Mouse (Mus musculus) inflammation-experienced regulatory T-cells, adult 16 weeks (primary cell): ENCODE results near the gene Spata33. TPM values are rescaled to one million over a fixed set of nuclear protein-coding genes. Genes with fewer than 3 reads are reported as not detected.

Experiments used
- polyA plus RNA-seq: library from polyadenylated mRNA; unstranded; fragments of 100-300 nt; shearing (Covaris generic); gene quantifications from one replicate; pipeline ENCODE4 v1.2.1, GENCODE M21; 2017

Spata33 gene
- not detected for polyA plus RNA-seq

GRCm38 (mm10) chr8:123212321-123213117 lies at the start of gene Spata33, which contains the start of gene Chmp1a:
Spata33 (plus strand) TSS chr8:123212832.
Chmp1a (minus strand) TSS chr8:123212763.

DNA sequence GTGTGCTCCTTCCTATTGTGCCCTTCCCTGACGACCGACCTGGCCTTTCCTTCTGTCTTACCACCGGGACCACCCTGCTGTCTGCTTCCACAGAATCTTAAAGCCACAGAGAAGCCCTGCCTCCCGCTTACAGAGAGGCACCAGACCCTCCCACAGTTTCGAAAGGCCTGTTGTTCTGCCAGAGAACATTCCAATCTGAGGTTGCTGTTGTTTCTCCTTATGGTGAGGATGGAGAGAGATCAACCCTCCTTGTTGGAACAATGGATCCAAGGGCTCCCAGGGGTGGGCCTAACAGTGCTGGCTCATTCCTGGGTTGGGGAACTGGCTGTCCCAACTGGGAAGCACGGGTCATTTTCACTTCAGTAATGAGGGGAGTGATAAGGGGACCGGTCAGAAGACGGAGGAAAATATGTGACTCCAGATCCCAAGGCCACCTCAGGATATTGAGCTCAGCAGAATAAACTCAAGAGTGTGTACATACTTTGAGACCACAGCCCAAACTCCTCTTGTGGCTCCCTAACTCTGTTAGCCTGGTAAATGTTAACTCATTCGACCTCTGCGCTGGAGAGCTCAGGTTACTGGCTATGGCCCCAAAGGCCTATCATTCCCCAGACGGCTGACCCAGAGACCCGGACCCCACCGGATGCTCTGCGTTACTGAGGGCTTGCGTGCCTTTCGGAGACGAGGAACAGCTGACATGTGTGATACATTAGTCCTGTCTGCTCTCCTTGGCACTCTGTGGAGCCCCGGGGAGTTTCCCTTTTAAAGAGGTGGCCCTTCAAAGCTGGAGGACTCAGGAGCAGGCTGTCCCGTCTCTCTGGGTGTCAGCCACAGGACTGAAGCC lies 26.8 kb upstream of the Spata33 start, which contains the start of gene Dpep1:
Gene Dpep1, plus strand, starts transcription at position 677 of the 844 bp plus-strand sequence.

GRCm38 (mm10) chr8:123224278-123225266 lies 11.9 kb downstream of the Spata33 start, which contains the start of gene Cdk10:
Cdk10 (plus strand) TSS chr8:123224842.

DNA sequence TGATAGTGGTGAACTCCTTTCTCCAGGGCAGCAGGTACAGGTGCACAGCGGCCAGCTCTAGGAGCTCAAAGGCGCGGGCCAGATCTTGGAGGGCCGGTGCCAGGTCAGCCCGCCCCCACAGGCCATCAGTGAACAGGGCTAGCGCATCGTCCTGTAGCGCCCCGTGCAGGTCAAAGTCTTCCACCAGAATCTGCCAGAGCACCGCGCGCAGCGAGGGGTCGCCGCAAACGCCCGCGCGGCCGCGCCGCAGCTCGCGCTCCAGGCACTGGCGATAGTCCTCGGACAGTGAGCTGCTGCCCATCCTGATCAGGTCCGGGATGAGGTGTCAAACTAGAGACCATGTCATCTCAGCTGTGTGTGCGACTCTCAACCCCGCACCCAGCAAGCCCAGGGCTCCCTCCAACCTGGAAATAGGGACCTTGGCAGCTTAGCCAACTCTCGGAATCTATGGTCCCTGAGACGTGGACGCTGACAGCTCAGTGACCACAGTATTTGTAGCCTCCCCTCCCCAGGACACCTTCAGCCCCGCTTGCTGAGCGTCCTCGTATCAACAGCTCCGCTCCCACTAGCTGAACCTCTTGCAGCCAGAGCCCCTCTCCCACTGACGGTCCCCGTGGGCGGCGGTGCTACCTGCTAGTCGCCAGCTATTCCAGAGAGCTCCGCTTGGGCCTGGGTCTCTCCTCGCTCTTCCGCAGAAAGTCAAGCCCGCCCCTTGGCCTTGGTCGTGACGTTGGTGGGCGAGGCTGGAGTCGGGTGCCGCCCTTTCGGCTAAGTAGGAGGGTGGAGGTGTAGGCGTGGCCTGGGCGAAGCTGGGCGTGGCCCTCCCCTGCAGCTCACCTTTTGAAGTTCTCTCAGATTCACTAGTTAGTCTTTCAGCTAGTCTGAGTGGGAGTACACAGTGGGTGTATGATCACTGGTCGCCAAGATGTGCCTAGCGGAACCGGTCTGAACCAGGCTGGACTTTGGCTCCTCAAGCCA lies 23.2 kb downstream of the Spata33 start, which contains the start of gene Spata2l:
Gene Spata2l, minus strand, starts transcription at position 714 of the 978 bp plus-strand sequence.

GRCm38 (mm10) chr8:123254099-123254885 lies 41.7 kb downstream of the Spata33 start, which contains the start of the genes Zfp276 and Vps9d1:
Zfp276 (plus strand) TSS chr8:123254195.
Vps9d1 (minus strand) TSS chr8:123254348.

Other genes with a start within 250 kb of the Spata33 start
- 51.2 TPM for gene Ankrd11, start 170.6 kb upstream of the Spata33 start, polyA plus RNA-seq
- 16.3 TPM for gene Spg7, start 149.9 kb upstream of the Spata33 start, polyA plus RNA-seq
- 821 TPM for gene Rpl13, start 110.5 kb upstream of the Spata33 start, polyA plus RNA-seq
- gene Cpne7, start 95.5 kb upstream of the Spata33 start, polyA plus RNA-seq = 1.9 TPM
- gene Sult5a1, start 54.5 kb upstream of the Spata33 start, polyA plus RNA-seq = not detected
- gene Dpep1, start 26.6 kb upstream of the Spata33 start, polyA plus RNA-seq = not detected
- gene Chmp1a, start 69 bp upstream of the Spata33 start, polyA plus RNA-seq = 266 TPM
- 27.9 TPM for gene Cdk10, start 12.0 kb downstream of the Spata33 start, polyA plus RNA-seq
- gene Spata2l, start 23.4 kb downstream of the Spata33 start, polyA plus RNA-seq = 12.4 TPM
- gene Zfp276, start 41.4 kb downstream of the Spata33 start, polyA plus RNA-seq = 31.9 TPM
- 21.4 TPM for gene Vps9d1, start 41.5 kb downstream of the Spata33 start, polyA plus RNA-seq
- gene Fanca, start 105.7 kb downstream of the Spata33 start, polyA plus RNA-seq = 13.9 TPM
- gene Spire2, start 119.9 kb downstream of the Spata33 start, polyA plus RNA-seq = not detected
- gene Tcf25, start 160.9 kb downstream of the Spata33 start, polyA plus RNA-seq = 350 TPM
- not detected for gene Mc1r, start 194.3 kb downstream of the Spata33 start, polyA plus RNA-seq
- not detected for gene Tubb3, start 198.6 kb downstream of the Spata33 start, polyA plus RNA-seq
- 17.4 TPM for gene Def8, start 210.7 kb downstream of the Spata33 start, polyA plus RNA-seq